Mouse (Mus musculus) spleen, adult 18-20 months (tissue): ENCODE results near the gene Ly6g6e.
"Not testable (repeated sequence)": the region's sequence is repeated elsewhere in the genome, so short reads cannot be mapped to it uniquely, and the experiment has no call there.

Experiments used
- DNase-seq, 2 experiments: peaks; one replicate each; pipeline ENCODE4 v3.0.0; 2022; ENCODE audit warnings: mixed read lengths in 2 of 2

Ly6g6e gene

DNA sequence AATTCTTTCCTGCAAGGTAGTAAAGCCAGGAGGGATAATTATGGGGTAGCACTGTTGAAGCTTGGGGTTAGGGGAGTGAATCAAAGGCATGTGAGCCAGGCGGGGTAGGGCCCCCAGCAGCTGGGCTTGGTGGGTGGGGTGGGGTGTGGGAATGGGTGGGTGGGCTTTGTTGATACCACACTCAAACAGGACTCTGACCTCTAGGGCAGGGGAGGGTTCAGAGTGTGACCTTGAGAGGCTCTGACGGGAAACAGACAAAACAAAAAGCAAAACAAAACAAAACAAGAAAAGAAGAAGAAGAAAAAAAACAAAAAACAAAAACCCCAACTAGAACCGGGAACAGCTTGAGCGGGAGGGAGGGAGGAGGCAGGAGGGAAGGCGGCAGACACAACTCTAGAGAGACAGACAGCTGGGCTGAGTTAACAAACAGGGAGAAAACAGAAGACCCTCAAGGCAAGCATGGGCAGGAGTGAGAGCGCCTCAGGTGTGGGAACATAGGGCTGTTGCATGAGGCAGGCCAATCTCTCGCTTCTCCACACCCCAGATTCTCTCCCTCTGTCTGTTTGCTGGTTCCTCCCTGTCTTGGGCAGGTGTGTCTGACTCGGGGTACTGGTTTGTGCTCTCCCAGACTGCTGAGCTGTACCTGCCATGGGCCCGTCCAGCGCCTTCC is at the start of gene Ly6g6e:
Gene Ly6g6e (plus strand): TSS at position 396 of the 670 bp plus-strand sequence.
- no peak for DNase-seq

DNA sequence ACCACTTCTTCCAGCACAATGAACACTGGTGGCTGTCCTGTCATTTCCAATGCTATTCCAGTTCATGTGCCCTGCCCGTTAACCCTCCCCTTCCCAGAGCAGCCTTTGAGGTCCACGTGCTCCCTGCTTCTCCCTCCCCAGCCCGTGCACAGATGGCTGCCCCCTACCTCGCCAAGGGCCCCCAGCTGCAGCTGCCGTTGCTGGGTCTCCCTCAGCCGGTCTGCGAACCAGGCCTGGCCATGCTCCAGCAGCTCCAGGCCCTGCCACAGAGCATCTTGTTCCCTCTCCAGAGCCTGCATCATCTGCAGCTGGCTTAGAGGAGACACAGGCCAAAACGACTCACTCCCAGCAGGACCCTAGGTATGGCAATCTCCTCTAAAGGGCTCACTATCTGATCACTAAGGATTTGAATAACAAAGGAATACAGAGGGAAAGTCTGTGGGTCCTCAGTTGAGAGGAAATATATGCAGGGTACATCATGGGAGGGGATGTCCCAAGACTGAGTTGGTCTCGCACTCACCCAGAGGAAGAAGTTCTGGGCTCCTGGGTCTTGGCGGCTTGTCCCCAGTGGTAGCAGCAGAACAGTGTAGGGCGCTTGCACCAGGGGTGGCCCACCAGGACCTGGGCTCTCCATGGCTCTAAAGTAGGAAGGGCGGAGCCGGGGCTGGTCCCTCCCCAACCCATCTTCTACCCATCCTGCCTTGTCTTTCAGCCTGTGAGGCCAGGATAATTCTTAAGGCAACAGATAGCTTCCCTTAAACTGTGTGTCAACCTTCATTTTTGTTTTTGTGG is 49.2 kb upstream of the Ly6g6e start, which contains the start of gene Sapcd1:
Gene Sapcd1 (minus strand): TSS at position 740 of the 792 bp plus-strand sequence.
- no peak for DNase-seq

DNA sequence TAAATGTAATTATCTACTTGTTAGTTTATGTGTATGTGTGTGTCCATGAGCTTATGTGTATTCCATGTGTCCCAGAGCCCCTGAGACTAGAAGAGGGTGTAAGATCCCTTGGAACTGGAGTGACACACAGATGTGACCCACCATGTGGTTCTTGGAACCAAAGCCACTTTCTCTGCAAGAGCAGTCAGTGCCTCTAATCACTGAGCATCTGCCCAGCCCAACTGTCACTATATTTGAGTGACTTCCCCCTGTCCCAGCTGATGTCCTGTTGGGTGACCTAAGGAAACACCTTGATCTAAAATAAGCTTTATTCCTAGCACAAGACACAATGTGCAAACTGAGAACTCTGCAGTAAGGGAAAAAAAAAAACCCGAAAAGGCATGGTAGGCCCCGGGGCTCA is 48.4 kb upstream of the Ly6g6e start:
- no peak for DNase-seq

DNA sequence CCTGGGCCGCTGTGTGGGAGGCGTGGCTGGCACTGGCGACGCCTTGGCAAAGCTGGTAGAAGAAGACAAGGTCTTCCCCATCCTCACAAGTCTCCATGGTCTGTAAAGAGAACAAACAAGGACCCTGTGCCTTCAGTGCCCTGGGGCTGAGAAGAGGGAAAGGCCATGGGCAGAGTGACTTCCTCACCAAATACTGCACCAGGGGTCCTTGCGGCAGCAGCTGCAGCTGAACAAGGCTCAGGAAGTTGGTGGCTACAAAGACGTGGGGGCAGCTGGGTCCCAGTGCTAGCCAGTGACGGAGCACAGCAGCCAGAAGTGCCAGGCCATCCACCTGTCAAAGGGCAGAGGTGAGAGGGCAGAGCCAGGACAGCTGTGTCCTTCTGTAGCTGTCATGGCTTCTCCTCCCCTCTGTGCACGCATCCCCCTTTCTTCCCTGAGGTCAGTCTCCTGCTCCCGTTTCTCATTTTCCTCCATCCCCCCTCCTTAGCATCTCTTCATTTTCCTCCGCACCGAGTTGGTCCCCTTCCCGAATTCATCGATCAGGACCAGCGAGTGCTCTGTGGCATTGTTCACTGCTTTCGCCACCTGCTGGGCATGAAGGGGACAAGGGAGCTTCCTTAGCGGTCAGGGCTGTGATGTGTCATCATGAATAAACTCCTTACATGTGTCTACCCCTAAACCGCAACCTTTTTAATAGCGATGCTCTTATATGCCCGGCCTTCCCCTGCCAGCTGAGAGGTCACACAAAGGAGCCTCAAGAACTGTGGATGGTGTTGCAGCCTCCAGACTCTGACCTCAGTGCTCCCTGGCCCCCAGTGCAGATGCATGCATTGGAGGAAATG is 46.8 kb upstream of the Ly6g6e start:
- peak in 1 of 2 experiments; percentile 50 for DNase-seq

DNA sequence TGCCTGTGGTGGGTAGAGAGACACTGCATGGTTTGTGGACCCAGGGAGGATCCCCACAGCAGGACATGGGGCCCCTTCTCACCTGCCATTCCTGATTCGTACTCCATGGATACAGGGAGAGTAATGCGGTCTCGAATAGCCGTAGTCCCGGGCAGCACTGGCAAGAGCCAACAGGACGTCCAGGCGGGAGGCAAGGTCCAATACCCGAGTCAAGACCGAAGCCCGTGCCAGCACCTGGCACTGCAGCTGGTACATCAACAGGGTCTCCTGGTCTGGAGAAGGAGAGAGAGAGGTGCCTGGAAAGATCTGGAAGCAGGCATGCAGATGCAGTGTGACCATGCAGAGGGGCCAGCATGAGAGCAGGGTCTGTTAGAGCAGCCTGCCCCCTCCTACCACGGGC is 45.4 kb upstream of the Ly6g6e start:
- no peak for DNase-seq

DNA sequence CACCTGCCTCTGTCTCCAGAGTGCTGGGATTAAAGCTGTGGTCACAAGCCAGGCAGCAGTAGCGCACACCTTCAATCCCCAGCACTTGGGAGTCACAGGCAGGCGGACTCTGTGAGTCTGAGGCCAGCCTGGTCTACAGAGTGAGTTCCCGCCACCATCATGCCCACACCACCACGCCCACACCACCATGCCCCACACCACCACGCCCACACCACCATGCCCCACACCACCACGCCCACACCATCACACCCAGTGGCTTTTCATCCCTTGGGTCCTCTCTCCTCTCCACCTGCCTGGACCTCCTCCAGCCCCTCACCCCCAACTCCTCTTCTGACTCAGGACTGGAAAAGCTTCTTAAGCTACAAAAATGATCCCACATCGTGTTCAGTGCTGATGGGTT is 44.8 kb upstream of the Ly6g6e start:
- no peak for DNase-seq

DNA sequence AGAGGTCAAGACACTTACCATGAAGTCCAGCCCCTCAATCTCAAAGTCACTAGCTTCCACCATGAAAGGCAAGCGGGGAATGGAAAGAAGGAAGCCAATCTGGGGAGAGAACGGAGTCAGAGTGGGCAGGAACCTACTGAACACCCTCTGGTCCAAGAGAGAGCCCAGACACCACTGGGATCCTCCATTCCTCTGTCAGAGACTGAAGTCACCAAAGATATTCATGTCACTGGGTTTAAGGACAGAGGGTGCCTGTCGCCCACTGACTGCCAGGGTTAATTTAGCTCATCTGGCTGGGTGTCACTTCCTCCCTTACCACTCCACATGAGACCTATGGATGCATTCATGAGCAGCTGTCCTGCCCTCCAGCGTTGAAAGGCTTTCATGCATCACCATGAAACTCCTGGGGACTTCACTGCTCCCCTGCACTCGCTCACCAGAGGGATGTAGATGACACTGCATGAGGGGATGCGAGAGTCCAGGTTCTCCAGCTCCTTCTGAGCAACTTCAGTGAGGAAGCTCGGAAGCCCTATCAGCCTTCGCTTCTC is 44.3 kb upstream of the Ly6g6e start:
- no peak for DNase-seq

DNA sequence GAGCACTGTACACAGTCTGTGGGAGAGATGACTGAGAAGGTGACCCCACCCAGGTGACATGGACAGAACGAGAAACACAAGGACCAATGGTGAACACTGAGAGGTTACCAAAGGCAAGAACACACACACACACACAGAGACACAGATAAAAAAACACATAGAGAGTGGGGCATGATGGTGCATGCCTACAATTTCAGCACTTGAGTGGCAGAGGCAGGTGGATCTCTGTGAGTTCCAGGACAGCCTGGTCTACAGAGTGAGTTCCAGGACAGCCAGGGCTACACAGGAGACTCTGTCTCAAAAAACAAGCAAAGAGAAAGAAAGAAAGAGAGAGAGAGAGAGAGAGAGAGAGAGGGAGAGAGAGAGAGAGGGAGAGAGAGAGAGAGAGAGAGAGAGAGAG is 43.0 kb upstream of the Ly6g6e start:
- DNase-seq = not testable (repeated sequence)

DNA sequence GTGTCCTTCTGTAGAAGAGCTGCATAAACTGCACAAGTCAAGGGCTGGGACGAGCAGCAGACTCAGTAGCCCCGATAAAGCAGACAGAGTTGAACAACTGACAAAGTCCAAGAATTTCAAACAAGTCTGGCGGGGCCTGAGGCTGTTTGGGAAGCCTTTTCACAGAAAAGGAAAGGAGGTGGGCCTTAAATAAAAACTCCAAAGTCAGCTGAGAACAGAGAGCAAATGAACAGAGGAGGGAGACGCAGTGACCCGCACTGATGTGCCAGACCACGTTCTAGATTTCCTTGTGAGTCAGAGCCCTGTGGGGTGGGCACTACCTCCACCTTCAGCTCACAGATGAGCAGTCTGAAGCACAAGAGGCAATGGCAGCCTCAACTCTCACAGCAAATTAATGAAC is 41.8 kb upstream of the Ly6g6e start:
- DNase-seq = no peak

DNA sequence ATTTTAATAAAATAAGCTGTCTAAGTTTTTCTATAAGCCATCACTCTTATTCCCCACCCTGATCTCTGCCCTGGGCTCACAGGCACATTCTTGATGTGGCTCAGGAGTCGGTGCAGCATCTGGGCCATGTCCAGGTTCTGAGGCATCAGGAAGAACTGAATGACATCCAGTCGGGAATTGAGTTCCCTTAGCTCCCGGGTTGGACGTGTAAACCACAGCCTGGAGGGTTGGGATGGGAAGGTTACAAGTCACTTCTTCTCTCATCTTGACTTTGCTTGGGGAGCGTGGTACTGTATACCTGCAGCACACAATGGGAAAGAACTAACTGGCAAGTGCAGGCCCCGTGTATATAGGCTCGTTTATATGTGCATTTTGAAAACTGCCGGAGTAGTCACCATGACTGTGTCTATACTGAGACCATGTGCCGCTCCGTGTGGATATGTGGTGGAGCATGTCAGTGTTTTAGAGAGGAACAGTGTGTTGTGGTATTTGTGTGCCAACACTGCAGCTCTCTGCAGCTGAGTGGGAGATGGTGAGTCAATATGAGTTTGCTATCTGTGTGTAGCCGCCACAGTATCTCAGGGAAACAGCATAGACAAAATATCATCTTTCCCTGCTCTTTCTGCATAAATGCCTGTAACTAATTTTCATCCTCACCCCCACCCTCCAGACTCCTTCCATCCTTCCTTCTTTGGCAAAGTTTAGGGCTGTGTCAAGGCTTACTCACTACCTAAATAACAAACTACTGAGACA is 37.4 kb upstream of the Ly6g6e start:
- DNase-seq = no peak

DNA sequence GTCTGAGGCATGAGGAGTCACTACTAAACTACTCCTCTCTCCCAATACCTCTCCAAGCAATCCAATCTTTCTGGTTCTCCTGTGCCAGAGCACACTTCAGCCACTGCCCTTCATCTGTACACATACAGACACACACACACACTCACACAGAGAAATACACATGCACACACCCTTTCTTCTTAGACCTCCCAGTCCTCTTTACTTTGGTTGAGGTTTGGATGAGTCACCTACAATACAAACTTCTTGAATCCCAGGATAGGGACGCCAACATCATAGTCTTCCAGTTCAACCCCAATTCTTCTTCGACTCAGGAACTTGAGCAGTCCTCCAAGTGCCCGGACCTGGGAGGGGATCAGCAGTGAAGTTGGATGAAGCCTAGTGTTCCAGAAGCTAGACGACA is 32.9 kb upstream of the Ly6g6e start:
- DNase-seq = no peak

DNA sequence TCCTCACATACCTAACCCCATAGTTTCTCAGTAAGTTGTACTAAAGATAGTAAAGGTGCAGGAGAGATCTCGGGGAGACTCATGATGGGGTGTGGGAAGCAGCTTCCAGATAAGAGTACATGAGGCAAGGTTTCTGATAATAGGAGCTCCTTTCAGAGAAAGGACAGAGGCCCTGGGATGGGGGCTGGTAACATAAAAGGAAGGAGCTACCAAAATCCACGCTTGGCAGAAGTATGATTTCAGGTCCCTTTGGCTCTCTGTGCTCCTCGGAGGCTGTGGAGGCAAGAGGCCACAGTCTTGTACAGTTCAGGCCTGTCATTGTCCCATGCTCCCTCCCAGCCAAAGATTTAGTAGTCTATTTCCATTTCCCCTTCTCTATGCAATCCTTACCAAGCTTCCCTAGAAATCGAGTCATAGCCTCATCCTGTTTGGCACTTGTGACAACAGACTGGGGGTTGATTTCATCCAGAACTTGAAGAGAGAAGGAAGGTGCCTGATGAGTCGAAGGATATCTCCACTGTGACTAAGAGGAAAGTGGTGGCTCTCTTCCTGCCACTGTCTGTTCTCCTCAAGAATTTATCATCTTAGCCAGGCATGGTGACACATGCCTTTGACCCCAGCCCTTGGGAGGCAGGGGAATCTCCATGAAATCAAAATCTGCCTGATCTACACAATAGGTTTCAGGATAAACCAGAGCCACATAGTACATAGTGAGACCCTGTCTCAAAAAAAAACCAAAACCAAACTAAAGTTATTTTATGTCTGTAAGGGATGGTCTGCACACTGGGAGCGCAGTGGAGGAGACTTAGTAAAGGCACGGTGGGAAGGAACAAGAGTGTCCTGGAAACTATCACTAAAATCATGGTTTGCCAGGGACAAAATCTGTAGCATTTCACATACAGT is 31.5 kb upstream of the Ly6g6e start:
- no peak for DNase-seq

DNA sequence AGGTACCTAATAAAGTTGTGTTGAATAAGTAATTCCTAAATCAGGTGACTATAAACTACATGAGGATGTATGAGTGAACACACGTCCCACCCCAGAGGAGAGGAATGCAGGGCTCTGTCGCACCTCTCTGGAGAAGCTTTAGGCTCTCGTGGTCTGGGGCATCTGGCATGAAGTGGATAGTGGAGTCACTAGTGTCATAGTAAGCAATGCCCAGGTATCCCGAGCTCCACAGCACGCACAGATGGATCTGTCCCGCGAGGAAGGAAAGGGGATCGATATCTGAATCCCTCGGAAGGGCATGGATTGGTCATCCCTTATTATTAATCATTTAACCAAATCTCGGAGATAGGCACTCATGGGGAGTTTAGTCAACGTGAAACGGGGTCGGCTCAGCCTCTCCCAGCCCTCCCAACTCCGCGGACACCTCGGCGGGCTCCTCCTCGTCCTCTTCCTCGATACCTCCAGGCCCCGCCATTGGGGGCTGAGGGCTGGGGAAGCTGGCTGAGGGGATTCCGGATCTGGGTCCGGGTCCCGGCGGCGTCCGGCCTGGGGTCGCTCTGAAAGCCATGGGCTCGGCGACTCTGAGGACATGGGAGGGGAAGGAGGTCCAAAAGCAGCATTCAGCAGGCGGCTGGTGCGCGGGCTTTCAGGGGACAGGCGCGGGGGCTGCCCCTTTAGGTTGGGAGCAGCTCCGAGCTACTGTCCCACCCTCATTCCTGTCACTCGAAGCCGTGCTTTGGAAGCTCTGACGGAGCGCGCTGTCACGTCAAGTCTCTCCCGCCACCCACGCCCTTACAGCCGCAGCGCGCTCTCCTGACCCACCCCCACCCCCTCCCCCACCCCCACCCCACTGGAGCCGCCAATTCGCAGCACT is 30.7 kb upstream of the Ly6g6e start:
- DNase-seq = peak in 1 of 2 experiments; percentile 32

DNA sequence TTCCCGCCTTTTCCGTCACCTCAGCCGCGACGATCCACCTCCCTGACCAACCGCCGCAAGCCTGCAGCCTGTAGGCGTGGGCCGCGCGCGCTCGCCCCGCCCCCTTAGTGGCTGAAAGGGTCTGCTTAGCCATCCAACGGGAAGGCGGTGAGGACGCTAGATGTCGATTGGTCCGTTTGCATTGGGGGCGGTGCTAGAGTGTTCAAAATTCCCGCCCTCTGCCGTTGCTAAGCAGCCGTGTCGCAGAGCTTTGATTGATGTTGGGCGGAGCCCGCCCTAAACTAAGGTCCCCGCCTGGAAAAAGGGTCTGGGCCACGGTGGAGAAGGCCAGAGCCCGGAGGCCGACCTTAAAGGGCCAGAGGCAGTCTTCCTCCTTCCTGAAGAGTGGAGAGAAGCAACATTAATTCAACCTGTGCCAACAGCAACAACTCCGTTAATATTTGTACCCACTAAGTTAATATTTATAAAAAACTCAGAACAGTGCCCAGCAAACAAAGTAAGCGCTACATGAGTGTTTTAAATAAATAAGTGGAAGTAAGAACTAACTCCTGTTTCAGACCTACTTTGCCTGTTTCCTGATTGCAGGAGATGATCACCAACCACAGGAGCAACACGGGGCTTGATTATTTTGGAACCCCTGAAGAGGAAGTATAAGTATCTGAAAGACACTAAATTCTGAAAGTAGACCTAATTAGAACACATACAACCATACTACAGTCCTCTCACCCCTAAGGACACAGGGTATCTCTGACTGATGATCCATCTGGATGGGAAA is 29.8 kb upstream of the Ly6g6e start, which contains the start of gene Msh5:
Gene Msh5 (minus strand): TSS at position 65 of the 775 bp plus-strand sequence.
- peak; percentile 96 for DNase-seq

DNA sequence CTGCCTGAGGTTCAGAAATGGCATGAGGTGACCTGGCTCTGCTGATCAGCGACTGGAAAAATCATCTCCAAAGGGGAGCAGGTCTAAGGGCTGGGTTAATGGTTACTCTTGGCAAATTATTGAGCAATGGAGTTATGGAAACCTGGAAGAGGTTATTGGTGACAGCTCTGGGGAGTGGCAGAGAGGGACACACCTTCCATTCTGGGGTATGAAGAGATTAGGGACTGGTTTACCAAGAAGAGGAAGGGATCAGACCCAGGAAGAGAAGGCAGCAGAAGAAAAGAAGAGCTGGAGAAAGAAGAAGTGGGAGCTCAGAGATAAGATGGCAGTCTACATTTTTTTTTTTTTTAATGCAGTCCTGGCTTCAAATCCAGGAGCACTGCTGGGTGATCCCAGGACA is 29.0 kb upstream of the Ly6g6e start:
- no peak for DNase-seq

DNA sequence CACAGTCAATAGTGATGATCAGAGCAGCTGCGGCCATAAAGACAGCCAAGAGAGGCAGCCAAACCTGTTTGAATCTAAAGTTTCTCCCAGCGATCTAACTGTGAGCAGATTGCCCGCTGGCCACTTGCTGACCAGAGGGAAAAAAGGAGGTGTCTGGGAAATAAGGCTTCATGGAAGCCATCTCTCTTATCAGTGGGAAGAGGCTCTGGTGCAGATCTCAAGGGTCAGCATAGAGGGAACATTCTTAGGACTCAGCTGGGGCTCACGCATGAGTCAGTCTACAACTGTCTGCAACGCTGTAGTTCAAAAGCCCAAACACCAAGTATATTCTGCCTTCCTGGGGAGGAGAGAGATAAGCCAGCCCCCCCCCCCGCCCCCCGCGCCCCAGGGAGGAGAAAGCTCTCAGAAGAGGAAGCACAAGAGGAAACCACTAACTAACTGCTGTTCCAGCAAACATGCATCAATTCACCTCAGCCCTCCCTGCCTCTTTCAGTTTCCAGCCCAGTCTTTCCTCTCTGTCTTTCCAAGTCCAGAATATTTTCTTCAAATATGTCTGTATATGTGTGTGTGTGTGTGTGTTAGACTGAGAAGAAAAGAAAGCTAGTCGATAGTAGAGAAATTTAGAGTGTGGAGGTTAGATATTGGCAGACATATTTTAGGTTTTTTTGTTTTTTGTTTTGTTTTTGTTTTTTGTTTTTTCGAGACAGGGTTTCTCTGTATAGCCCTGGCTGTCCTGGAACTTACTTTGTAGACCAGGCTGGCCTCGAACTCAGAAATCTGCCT is 28.4 kb upstream of the Ly6g6e start:
- DNase-seq = no peak

DNA sequence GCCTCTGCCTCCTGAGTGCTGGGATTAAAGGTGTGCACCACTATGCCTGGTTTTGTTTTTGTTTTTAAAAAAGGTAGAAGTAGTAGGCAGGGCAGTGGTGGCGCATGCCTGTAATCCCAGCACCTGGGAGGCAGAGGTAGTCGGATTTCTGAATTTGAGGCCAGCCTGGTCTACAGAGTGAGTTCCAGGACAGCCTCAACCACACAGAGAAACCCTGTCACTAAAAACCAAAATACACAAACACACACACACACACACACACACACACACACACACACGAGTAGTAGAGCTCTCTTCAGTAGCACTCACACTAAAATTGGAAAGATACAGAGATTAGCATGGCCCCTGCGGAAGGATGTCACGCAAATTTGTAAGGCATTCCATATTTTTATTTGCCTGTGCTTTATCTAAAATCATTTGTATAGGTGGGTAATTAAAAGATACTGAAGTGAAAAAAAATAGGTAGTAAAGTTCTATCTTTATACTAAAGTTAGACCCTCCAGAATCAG is 27.7 kb upstream of the Ly6g6e start:
- no peak for DNase-seq

DNA sequence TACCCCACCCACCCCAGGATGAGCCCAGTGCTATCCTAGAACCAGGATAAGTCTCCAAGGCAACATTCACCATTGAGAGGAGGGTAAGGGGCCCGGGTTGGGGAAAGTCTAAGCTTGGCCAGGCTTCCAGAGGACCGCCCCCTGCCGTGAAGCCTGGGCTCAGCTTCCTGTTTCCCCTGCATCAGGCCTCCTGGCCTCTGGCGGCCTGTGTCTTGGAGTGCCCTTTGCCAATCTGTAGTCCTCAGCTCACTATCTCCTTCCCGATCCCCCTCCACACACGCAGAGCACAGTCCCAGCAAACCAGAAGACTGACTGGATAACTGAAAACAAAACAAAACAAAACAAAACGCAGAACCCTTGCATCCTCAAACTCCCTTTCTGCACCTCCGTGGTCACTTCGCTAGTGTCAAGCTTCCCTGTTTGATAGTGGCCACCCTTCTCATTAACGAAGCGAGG is 27.1 kb upstream of the Ly6g6e start, which contains the start of gene Clic1:
Gene Clic1 (plus strand): TSS at position 406 of the 456 bp plus-strand sequence.
- peak in 1 of 2 experiments; percentile 54 for DNase-seq
